Mouse (Mus musculus): ENCODE measurements around the gene Npy4r.

Npy4r gene

DNA sequence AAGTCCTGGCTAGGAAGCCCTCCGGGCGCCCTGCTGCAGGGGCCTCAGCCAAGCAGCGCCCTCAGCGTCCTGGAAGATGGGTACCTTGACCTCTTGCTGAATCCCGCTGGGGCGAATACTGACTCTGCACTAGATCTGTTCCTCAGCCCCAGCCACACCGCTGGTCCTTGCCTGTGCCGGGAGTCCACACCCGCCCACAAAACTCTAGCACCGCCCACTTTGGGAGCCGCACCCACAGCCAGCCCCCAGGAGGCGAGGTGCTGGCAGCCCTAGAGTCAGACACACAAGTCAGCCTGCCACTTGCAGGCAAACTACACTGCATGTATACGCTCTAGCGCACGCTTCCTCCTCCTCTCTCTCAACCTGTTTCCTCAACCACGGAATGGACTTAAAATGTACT is at the start of gene Npy4r:
Gene Npy4r, minus strand, starts transcription at position 148 of the 400 bp plus-strand sequence.
- no peak for DNase-seq (ENCODE audit: extremely low read depth, low read depth)

DNA sequence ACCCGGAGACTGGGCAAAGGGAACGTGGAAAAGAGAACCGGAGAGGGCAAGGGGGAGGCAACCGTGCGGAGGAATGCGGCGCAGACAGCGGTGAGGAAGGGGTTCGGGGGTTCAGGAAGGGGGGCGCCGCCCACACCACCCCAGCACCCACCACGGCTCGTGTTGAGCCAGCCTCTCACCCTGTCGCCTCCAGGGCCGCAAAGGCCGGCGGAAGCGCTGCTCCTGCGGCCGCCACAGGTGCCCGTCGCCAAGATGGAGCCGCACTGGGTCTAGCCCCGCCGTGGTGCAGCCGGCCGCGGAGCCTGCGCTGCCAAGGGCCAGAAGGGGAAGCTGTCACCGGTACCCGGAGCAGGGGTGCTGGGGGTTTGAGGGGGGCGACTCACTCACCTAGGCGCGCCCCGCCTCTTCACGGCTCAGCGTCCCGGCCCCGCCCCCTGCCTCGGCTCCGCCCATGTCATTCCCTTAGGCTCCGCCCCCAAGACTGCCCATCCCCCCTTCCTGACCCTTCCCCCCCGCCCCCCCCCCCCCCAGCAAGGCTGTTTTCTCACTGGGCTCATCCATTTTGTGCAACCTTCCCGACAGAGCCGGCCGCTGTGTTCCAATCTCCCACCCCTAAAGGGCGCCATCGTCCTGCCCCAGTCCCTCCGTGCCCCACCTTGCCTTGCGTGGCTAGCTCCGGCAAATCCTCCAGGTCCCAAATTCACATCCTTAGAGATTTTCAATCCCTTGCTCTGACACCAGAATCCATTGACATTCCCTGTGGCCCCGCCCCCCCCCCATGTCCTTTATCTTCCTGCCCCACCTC is 49.1 kb upstream of the Npy4r start, which contains the start of gene Gprin2:
Gene Gprin2, minus strand, starts transcription at position 423 of the 805 bp plus-strand sequence.
- no peak for DNase-seq (ENCODE audit: extremely low read depth, low read depth)

- no peak for DNase-seq (ENCODE audit: extremely low read depth, low read depth)
These were observed 48.5 kb upstream of the Npy4r start for GRCm38 (mm10) chr14:34200738-34201230.

DNA sequence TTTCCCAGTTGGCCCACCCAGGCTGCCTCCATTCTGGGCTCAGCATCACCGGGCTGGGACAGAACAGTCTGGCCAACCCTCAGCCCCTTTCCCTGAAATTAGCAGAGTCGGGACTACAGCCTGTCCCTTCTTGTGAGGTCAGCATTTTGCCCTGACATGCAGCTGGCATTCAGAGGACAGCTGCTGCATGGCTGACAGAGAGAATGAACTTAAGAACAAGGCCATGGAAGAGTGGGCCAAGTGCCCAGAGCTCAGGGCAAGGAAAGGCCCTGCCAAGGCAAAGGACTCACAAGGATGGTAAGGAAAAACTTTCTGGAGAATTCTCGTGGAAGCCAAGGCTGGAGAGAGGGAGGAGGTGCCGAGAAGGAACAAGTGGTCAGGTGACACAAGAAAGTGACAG is 44.4 kb upstream of the Npy4r start:
- no peak for DNase-seq (ENCODE audit: extremely low read depth, low read depth)

- DNase-seq (ENCODE audit: extremely low read depth, low read depth) = no peak
These were observed 43.2 kb upstream of the Npy4r start for GRCm38 (mm10) chr14:34195466-34195865.

- DNase-seq (ENCODE audit: extremely low read depth, low read depth) = no peak
These were observed 41.6 kb upstream of the Npy4r start for GRCm38 (mm10) chr14:34193879-34194278.

GRCm38 (mm10) chr14:34190361-34190760 is 38.1 kb upstream of the Npy4r start:
- DNase-seq (ENCODE audit: extremely low read depth, low read depth) = peak; percentile 38

- peak; percentile 15 for DNase-seq (ENCODE audit: extremely low read depth, low read depth)
These were observed 36.3 kb upstream of the Npy4r start for GRCm38 (mm10) chr14:34188629-34189028.

- DNase-seq (ENCODE audit: extremely low read depth, low read depth) = no peak
These were observed 30.8 kb upstream of the Npy4r start for GRCm38 (mm10) chr14:34183101-34183500.

DNA sequence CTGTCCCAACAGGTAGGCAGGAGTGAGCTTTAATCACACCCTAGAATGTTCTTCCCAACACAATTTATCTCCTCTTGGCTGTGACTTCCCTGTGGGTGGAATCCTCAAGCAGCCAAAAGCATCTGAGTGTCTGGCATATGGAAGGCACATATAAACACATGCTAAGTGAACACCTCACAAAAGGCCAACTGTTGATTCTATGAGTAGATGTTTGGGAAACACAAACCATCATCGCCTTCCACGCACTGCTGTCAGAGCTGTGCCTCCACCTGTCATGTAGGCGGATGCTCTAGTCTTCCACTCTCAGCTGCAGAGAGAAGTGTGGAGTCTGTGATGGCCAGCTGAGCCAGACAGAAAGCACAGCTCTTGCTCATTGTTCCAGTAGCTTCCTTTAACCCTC is 27.1 kb upstream of the Npy4r start:
- no peak for DNase-seq (ENCODE audit: extremely low read depth, low read depth)

DNA sequence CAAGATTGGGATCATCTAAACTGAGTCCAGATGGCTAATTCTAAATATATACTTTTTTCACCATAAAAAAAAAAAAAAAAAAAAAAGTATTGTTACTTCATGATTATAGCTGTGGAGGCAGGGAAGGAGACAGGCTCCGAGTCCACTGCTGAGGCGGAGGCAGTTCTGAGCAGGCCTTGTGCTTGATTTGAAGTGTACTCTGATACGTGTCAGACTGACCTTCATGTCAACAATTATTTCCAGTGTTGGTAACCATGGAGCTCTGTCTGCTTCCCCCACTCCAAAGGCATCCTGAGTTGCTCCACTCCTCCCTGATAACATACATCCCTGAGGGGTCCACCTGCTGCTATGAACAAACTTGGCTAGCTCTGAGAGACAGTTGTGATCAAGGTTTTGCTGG is 18.8 kb upstream of the Npy4r start:
- no peak for DNase-seq (ENCODE audit: extremely low read depth, low read depth)

- no peak for DNase-seq (ENCODE audit: extremely low read depth, low read depth)
These were observed 3.5 kb upstream of the Npy4r start for GRCm38 (mm10) chr14:34155752-34156151.

DNA sequence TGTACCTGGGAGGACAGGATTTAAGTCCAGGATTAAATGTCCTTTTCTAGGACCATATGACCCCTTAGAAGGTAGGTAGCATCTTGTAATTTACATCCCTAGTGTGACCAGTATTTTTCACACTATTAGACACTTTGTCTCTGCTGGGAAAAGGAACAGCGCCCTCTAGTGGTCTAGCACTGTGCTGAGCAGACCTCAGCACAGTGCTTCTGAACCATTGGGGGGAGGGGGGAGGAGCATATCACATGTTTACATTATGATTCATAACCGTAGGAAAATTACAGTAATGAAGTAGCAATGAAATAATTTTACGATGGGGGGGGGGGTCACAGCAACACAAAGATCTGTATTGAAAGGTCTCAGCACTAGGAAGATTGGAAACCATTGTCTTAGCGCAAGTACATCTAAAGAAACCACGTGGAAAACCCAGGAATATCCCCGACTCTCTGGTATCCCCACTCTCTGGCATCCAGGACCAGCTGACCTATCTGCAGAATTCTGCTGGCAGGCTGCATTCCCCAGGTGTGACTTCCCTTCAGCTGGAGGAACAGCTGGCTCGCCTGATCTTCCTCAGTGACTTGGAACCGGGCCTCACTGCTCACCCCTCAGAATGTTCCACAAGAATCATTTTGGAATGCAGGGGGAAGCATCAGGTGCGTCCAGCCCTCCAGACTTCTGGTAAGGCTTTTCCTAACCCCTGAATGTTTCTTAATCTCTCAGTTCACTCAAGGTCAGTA is 2.5 kb upstream of the Npy4r start:
- DNase-seq (ENCODE audit: extremely low read depth, low read depth) = peak; percentile 2

GRCm38 (mm10) chr14:34142915-34143314 is 9.4 kb downstream of the Npy4r start:
- no peak for DNase-seq (ENCODE audit: extremely low read depth, low read depth)

GRCm38 (mm10) chr14:34142316-34142715 is 10.0 kb downstream of the Npy4r start:
- no peak for DNase-seq (ENCODE audit: extremely low read depth, low read depth)

DNA sequence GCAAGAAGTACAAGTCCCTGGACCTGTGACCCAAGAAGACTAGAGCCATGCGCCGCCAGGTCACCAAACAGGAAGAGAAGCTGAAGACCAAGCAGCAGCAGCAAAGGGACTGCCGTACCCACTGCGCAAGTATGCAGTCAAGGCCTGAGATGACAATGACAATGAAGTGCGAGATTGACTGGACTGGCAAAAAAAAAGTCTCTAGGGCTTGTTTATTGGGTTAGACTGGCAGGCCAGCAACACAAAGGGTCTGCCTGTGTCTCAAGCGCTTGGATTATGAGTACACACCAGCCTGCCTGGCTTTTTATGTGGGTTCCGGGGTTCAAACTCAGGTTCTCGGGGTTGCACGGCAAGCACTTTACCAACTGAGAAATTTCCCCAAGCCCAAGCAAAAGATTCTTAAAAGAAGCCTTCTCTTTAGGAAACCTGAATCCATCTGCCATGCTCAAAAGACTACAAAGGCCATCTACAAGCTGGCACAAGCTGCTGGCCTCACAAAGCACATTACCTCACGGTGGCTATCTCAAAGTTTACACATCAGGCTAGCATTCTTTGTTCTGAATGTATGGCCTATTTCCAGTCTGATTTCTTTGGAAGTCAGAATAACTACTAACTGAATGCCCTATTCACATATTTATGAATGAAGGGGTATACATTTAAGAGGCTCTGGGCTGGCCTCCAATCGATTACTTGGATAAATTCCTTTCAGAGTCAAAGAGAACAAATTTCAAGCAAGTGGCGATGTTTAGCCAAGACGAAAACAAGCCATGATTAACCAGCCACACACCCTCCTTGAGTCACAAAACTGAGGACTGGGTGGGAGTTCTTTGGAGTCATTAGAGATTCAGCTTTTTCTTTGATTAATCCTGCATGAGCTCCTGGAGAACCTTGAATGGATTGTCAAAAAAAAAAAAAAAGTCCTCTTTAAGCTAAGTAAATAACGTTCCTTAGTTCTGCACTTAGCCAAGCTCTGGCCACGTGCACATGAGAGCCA is 12.3 kb downstream of the Npy4r start:
- DNase-seq (ENCODE audit: extremely low read depth, low read depth) = no peak

GRCm38 (mm10) chr14:34135391-34135790 is 16.9 kb downstream of the Npy4r start:
- DNase-seq (ENCODE audit: extremely low read depth, low read depth) = no peak

DNA sequence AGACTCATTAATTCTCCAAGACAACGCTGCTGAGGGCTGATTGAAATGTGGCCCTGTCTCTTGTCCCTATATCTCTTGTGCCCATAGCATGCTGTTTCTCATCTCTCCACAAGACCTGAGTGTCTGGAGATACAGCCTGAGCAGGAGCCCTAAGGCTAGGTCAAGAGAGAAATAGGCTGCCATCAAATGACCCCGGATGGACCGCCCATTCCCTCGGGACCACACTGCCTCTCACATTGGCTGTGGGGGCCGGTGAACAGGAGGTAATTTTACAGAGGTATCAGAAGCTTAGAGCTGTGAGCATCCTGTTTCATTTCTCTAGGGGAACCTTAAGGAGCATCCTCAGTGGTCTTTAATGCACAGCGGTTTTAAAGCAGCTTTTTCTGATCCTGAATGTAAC is 21.1 kb downstream of the Npy4r start:
- DNase-seq (ENCODE audit: extremely low read depth, low read depth) = no peak

- no peak for DNase-seq (ENCODE audit: extremely low read depth, low read depth)
These were observed 30.6 kb downstream of the Npy4r start for GRCm38 (mm10) chr14:34121691-34122090.

DNA sequence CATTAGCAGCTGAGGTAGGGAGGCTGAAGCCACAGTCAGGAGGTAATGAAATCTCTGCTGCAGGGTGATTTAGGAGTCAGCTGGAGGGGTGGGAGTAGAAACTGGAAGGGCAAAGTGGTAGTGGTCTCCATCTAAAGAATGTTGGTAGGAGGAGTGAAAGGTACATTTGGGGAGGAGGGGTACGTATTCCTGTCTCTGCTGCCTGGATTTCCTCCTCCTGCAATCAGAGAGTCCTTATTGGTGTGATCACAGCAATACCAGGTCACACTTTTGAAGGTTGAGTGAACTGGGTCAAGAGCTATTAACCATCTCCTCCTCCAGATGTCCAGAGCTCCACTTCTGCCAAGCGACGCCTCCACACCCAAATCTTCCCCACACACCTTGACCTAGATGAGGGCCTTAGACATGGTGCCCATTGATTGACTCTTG is 31.4 kb downstream of the Npy4r start:
- DNase-seq (ENCODE audit: extremely low read depth, low read depth) = no peak
